Mouse (Mus musculus) frontal cortex, postnatal 25 days (tissue): ENCODE data around the gene Thbs4.

ENCODE experiments used
- DNase-seq, 2 experiments: peaks; one replicate each; pipeline ENCODE4 v3.0.0; 2022; ENCODE audit warnings: low spot score in 2 of 2

Gene Thbs4

DNA sequence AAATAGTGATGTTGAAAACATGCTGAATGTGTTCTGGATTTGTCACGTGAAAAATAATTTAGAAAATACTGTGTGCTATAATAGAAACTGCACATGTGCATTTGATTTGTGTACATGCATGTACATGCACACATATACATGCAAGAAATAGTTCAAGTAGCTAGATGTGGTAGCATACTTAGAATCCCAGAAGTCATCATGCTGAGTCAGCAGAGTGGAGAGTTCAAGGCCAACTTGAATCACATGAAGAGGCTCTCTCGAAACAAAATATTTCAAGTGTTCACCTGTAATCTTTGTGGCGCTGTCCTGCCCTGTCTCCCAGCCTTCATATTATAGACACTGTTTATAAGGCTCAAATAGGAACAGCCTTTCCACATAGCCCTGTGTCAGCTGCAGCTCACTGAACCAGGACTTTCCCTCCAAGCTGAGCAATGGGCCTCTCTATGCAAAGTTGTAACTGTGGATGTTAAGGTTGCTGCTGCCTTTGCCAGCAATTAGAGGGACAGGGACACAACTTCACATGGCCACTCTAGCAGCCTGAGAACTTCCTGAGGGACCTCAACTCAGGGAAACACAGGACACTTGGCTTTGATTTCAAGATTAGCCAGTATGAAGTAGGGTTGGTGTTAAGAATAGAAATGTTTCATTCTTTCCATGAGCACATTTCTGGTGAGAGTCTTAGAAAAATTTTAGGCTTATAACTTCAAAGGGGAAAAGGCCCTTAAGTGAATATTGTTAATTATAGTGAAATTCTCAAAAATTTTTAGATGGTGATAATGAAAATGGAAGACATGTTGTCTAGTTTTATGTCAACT, 76.6 kb downstream of the Thbs4 start:
- DNase-seq: no peak

DNA sequence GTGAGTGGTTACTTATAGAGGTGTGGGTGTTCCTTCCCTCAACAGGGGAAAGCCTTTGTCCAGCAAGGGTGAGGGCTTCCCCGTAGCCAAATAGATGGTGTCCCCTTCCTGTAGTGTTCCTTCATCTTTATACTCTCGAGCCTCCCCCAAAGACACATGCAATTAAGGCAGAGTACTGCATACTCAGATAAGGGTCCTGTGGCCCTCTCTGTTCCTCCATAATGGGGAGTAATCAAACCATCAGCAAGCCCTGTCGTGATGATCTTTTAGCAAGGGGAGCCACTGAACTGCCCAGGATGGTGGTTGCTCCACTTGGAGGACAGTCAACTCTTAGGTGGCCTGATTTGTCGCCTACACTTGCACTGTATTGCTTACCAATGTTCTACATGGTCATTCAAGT, 82.0 kb downstream of the Thbs4 start:
- DNase-seq: no peak

DNA sequence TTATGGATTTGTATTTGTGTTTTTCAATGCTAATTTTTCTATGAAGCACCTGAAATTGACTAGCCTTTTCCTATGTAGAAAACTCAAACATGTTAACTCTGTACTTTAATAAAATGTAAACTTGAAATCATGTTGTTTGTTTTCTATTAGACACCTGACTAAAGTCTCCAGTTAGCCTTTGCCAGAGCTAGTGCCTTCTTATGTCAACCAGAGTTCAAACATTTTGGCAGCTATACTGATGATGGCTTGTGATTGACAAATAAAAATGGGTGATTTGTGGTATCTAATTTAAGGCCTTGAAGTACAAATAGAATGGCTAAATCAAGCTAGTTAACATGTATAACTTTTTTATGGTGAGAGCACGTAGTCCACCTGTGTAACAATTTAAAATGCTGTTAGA, 82.8 kb downstream of the Thbs4 start:
- no peak for DNase-seq

DNA sequence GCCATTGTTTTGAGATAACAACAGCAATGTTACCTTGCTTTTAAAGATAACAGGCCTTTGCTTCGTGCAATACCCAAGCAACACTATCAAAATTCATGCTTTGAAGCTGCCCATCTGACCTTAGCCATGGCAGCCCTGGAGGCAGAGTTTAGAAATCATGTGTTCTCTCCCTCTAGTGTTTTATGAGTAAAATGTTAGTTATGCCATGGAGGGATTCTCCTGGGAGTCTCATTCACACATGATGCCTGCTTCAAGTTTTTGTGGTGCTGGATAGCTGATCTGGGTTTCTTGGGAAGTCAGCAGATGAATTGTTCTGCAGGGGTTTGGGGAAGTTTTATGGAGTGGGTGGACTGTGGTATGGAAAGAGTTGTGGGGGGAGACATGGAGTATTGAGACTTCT, 84.3 kb downstream of the Thbs4 start:
- no peak for DNase-seq

DNA sequence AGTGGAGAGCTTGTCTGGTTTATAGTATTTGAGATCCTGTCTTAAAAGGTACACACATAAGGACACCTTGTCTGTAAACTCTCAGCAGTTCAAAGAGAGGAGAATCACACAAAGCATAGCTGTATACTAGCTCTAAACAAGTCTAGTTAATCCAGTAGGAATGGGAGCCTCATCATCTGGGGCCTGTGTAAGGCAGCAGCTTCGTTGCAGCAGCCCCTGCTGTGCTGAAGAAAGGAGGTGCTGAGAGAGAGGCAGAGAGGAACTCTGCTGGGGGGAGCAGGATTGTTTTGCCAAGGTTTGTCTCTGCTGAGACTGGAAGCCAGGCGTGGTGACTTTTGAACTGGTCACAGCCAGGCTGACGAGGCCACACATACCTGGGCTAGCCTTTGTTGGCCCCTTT, 85.1 kb downstream of the Thbs4 start:
- no peak for DNase-seq

DNA sequence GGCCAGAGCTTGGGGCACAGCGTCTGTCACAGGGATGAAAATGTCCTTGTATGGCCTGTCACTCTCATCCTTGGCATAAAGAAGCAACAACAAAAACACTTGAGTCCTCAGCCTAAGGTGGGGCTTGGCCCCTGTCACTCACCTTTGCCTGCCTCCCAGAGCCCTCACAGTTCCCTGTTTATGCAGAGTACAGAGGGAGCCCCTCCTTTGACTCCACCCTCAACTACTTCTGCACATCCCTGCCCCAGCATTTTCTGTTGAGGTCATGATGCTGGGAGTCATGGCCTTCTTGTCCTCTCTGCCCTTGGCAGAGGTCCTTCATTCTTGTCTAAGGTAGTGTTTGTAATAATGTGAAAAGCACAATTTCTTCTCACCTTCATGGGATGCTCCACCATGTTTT, 86.2 kb downstream of the Thbs4 start:
- no peak for DNase-seq

DNA sequence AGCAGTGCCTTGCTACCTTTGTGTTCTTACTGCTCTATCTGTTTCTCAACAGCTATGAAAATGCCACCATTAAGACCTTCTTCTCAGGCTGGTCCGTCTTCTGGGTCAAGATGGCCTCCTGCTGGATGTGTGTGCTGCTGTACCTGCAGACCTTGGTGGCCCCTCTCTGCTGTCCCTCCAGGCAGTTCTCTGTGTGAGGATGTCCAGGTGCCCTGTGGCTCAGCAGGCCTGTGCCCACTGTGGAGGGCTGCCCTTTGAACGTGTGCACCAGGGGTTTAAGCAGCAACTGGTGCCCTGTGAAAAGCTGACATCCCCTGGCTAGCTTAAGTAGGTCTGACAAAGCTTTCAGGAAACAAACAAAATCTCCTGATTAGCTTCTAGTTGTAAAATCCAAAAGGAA, 86.7 kb downstream of the Thbs4 start:
- no peak for DNase-seq

DNA sequence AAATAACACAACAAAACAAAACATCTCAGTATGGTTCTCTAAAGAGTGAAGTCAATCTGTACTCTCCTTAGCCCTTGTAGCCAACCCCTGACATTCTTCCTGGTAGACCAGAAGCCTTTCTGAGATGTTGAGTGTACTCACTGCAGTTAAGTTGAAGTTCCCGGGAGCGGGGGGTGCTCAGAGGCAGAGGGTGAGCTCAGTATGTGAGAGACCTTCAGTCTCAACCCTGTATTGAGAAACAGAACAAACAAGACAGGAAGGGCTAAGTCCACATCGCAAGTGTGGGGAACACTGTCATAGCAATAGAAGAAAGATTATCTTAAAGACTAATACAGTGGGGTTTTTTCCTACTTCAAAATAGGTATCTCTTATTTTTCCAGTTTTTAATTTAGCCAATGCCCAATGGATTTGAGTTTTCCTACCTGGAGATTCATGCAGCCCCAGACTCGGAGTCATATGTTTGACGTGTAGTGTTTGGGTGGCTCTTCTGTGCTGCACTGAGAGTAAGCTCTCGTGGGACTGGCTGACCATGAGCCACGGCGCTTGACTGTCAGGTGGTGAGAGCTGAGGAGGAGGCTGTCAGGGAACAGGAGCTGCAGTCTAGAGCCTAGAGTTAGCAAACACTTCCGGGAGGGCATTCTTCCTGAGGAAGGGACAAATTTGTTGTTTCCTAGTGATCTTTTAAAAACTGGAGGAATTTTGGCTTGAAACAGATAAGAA, 88.1 kb downstream of the Thbs4 start:
- DNase-seq: no peak

DNA sequence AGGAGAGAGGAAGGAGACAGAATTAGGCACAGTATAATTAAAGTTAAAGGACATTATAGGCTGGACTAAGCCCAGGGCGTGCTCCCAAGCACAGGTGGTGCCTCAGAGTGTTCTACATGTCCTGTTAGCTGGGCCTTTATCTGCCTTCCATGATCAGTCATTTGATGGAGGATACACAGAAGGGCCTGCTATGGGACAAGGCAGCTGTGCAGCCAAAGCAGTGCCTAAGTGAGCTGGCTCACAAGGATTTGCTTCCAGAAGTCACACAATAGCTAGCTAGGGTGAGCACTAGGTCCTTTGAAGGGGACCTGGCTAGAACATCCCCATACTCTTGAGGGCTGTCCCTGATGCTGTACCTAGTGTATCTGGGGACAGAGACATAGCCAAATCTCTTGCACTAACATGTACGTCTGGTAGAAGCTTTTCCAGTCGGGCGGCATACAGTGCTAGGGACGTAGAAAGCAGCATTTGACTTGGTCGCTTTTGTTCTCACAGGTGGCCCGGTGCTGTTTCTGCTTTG, 89.5 kb downstream of the Thbs4 start:
- DNase-seq: no peak

DNA sequence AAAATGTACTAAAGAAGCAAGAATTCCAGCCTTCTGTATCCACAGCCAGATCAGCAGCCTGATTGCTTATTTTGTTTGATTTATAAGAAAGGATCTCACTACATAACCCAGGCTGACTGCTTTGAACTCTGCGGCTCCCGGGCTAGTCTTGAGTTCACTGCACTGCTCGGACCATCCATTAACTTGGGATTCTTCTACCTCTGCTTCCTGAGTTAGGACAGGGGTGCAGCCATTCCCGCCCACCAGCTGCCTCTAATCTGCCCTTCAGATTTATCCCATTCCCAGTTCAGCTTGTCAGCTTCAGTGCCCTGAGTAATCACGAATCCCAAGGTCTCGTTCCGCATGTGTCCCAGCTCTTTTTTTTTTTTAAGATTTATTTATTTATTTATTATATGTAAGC, 90.4 kb downstream of the Thbs4 start:
- no peak for DNase-seq

DNA sequence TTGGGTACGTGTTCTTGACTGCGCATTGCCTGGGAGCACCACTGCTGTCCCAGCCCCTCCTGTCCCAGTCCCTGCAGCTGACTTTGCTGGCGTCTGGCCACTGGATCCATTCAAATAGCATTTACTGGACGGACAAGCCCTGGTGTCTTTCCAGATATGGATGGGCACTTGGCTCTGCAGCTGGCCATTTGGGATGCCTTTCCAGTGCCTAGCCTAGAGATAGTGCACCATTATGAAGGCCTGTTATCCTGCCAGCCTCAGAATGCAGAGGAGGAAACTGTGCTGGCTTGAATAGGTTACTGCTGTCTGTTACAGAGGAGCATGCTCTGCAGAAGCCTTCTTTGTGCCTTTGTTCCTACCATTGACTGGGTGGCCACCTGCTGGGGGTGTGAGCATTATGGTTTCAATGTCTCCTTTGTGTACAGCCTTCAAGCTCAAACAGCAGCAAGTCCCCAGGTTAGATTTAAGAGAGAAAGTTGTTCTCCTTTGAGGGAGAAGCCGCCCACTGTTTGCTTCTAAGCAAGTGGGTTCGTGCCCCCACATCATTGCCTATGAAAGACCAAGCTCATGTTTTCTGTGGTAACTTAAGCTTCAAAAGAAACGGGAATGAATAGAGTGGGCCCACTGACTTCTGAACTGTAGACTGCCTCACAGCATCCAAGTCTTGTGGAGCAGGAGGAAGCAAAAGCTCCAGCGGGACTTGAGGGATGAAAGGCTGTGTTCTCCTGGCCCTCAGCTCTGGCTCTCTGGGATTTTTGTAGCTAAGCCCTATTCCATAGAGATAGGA, 91.2 kb downstream of the Thbs4 start:
- peak in 1 of 2 experiments; percentile 22 for DNase-seq

DNA sequence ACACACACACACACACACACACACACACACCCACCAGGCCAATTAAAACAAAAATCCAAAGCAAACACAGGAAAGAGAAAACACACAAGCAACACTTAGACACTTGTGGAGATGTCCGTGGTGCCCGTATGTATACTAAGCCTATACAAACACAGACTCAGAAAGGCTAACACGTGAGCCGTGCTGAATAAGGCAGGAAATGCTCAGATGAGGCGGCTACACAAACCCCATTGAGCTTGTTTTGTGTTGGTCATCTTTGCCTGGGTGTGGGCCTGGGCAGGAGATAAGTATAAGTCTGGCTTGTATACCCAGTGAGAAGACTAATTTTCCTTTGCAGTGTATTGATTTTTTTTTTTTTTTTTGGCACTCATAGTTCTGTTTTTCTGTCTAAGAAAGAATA, 92.6 kb downstream of the Thbs4 start:
- no peak for DNase-seq
